Mouse (Mus musculus) skeletal muscle tissue, postnatal 0 days (tissue): ENCODE results near the gene Hyal2. TPM values are rescaled to one million over a fixed set of nuclear protein-coding genes. Genes with fewer than 3 reads are reported as not detected.

Source experiments
- polyA plus RNA-seq: library from polyadenylated mRNA; unstranded; fragments of >200 nt; fragmentation: Nextera tagmentation; extraction: Ambion mirVana; gene quantifications from 2 replicates; pipeline ENCODE4 v1.2.1, GENCODE M21; 2015

Gene Hyal2
- polyA plus RNA-seq = 36.3 and 38.8 TPM in 2 replicates

GRCm38 (mm10) chr9:107567702-107568319, at the start of gene Hyal2:
Gene Hyal2, plus strand, starts transcription at chr9:107567945.

GRCm38 (mm10) chr9:107533791-107534407, 33.8 kb upstream of the Hyal2 start, which contains the start of gene Tmem115:
Gene Tmem115, plus strand, starts transcription at chr9:107533945.

GRCm38 (mm10) chr9:107541474-107542351, 26.0 kb upstream of the Hyal2 start, which contains the start of the genes Cyb561d2 and Nprl2:
Gene Cyb561d2, minus strand, starts transcription at chr9:107542193.
Gene Nprl2, plus strand, starts transcription at chr9:107542226.

GRCm38 (mm10) chr9:107547026-107547425, 20.7 kb upstream of the Hyal2 start, which contains the start of gene Zmynd10:
Gene Zmynd10, plus strand, starts transcription at chr9:107547298.

GRCm38 (mm10) chr9:107551117-107551889, 16.4 kb upstream of the Hyal2 start, which contains the start of gene Rassf1:
Gene Rassf1, plus strand, starts transcription at chr9:107551555.

GRCm38 (mm10) chr9:107563029-107563581, 4.6 kb upstream of the Hyal2 start, which contains the start of gene Tusc2:
Gene Tusc2, plus strand, starts transcription at chr9:107563255.

GRCm38 (mm10) chr9:107576357-107577107, 8.8 kb downstream of the Hyal2 start, which contains the start of gene Hyal1:
Gene Hyal1, plus strand, starts transcription at chr9:107576927.

GRCm38 (mm10) chr9:107578587-107578986, 10.8 kb downstream of the Hyal2 start, which contains the start of gene Naa80:
Gene Naa80, plus strand, starts transcription at chr9:107578887.

GRCm38 (mm10) chr9:107580501-107581317, 13.0 kb downstream of the Hyal2 start, which contains the start of gene Hyal3:
Gene Hyal3, plus strand, starts transcription at chr9:107580818.

GRCm38 (mm10) chr9:107586974-107587832, 19.5 kb downstream of the Hyal2 start, which contains the start of gene Ifrd2:
Gene Ifrd2, plus strand, starts transcription at chr9:107587642.

GRCm38 (mm10) chr9:107608741-107609432, 41.1 kb downstream of the Hyal2 start, which contains the start of gene Sema3b:
Gene Sema3b, minus strand, starts transcription at chr9:107609229.

Other genes starting within 250 kb of the Hyal2 start
- 9.7 and 10.7 TPM in 2 replicates for gene Hemk1, start 229.6 kb upstream of the Hyal2 start, polyA plus RNA-seq
- gene 6430571L13Rik, start 227.3 kb upstream of the Hyal2 start, polyA plus RNA-seq = 12.1 and 13.0 TPM in 2 replicates
- gene Cacna2d2, start 168.3 kb upstream of the Hyal2 start, polyA plus RNA-seq = 0.15 and 0.21 TPM in 2 replicates
- gene Tmem115, start 34.0 kb upstream of the Hyal2 start, polyA plus RNA-seq = 33.1 and 36.2 TPM in 2 replicates
- 8.3 and 10.3 TPM in 2 replicates for gene Cyb561d2, start 25.8 kb upstream of the Hyal2 start, polyA plus RNA-seq
- 15.7 and 18.0 TPM in 2 replicates for gene Nprl2, start 25.7 kb upstream of the Hyal2 start, polyA plus RNA-seq
- gene Zmynd10, start 20.6 kb upstream of the Hyal2 start, polyA plus RNA-seq = 0.33 TPM in 1 of 2 replicates, not detected in the other
- gene Rassf1, start 16.4 kb upstream of the Hyal2 start, polyA plus RNA-seq = 33.8 and 39.4 TPM in 2 replicates
- gene Tusc2, start 4.7 kb upstream of the Hyal2 start, polyA plus RNA-seq = 34.6 and 34.7 TPM in 2 replicates
- gene Hyal1, start 9.0 kb downstream of the Hyal2 start, polyA plus RNA-seq = 4.3 and 5.2 TPM in 2 replicates
- gene Naa80, start 10.9 kb downstream of the Hyal2 start, polyA plus RNA-seq = 18.0 and 18.3 TPM in 2 replicates
- 0.24 and 0.34 TPM in 2 replicates for gene Hyal3, start 12.9 kb downstream of the Hyal2 start, polyA plus RNA-seq
- 32.7 and 34.9 TPM in 2 replicates for gene Ifrd2, start 19.7 kb downstream of the Hyal2 start, polyA plus RNA-seq
- 24.9 and 27.5 TPM in 2 replicates for gene Sema3b, start 41.3 kb downstream of the Hyal2 start, polyA plus RNA-seq
- gene Gnai2, start 67.4 kb downstream of the Hyal2 start, polyA plus RNA-seq = 200 and 252 TPM in 2 replicates
- gene Slc38a3, start 101.6 kb downstream of the Hyal2 start, polyA plus RNA-seq = 1.5 and 2.5 TPM in 2 replicates
- gene Gnat1, start 111.8 kb downstream of the Hyal2 start, polyA plus RNA-seq = 0.32 and 1.1 TPM in 2 replicates
- gene Sema3f, start 142.5 kb downstream of the Hyal2 start, polyA plus RNA-seq = 2.2 and 2.3 TPM in 2 replicates
- 66.5 and 71.1 TPM in 2 replicates for gene Rbm5, start 203.1 kb downstream of the Hyal2 start, polyA plus RNA-seq